Mouse (Mus musculus): ENCODE data around the gene Isl1. TPM values are rescaled to one million over a fixed set of nuclear protein-coding genes. Genes with fewer than 3 reads are reported as not detected.
A peak's percentile ranks its signal among the peaks of the same experiment; 100 is the strongest.

Isl1 gene
- polyA plus RNA-seq, 1 experiment from 2014 or later = 30.7 TPM

DNA sequence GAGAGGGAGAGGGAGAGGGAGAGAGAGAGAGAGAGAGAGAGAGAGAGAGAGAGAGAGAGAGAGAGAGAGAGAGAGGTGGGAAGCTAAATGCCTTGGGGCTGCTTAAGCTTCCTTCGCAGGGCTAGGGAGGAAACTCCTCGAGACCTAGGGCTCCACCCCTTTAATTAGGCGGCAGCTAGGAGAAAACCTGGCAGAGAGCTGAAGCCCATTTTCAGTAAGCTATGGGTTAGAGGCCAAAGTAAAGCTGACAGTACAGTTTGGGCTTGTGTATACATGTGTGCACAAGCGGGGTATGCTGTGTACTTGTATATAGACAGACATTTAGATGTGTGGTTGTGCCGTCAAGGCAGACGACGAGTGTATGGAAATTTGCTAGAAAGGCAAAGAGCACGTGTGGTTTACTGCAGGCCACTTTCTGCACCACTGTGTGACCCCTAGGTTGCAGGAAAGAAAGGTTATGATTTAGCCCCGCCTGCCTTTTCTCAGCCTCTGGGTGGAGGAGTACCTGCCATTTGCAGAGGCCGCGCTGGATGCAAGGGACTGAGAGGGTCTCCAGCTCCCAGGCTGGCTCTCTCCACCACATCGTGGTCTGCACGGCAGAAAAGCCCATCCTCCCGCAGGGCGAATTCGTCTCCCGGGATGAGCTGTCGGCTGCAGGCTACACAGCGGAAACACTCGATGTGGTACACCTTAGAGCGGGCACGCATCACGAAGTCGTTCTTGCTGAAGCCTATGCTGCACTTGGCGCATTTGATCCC lies 4.6 kb downstream of the Isl1 start:
- peaks cover 7% of the 10 kb centered on the region for H3K4me1 ChIP-seq
- H3K36me3 ChIP-seq (replicated peaks) = no peaks in the 10 kb centered on the region
- WGBS = under 1% methylated on average over 25 of the region's 25 CpGs
- H3K27me3 ChIP-seq (replicated peaks) = peaks cover 78% of the 10 kb centered on the region
- H3K4me3 ChIP-seq = 0 out of 2 replicates have a peak overlapping the region, but pooled peaks have one; percentile 11
- no peak overlapping the region for H3K9ac ChIP-seq
- no peaks in the 10 kb centered on the region for H3K9me3 ChIP-seq
- H3K4me2 ChIP-seq = 0 out of 2 replicates have a peak overlapping the region, but pooled peaks have one; percentile 17
- H3K27ac ChIP-seq = peak overlapping the region; percentile 10; the same call in 1 of the 2 replicates
- 0 out of 2 replicates have a peak, but pooled peaks have one; percentile 31 for ATAC-seq (replicated peaks)

GRCm38 (mm10) chr13:116303766-116304165 lies 5.7 kb downstream of the Isl1 start:
- Histone ChIP-seq H3K4me2 (peak overlapping the region; percentile 14; the same call in 1 of the 2 replicates), H3K27me3 (replicated peaks) (peaks cover 80% of the 10 kb centered on the region), H3K4me3 (no peak overlapping the region), H3K9ac (no peak overlapping the region), H3K9me3 (no peaks in the 10 kb centered on the region), H3K36me3 (replicated peaks) (no peaks in the 10 kb centered on the region), H3K27ac (no peak overlapping the region), H3K4me1 (no peaks in the 10 kb centered on the region)
- WGBS = 1% methylated on average over 6 of the region's 6 CpGs
- no peak for ATAC-seq (replicated peaks)

DNA sequence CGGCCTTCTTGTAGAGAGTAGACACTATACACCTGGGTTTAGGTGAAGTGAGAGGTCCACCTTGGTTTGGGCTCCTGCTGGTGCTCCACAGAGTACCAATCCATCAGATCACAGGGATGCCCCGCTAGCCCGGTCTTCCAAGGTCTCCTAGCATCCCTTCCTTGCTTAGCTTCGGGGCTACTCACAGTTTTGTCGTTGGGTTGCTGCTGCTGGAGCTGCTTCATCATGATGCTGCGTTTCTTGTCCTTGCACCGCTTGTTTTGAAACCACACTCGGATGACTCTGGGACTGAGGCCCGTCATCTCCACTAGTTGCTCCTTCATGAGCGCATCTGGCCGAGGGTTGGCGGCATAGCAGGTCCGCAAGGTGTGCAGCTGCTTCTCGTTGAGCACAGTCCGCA lies 6.6 kb downstream of the Isl1 start:
- H3K27me3 ChIP-seq (replicated peaks) = peaks cover 85% of the 10 kb centered on the region
- no peaks in the 10 kb centered on the region for H3K36me3 ChIP-seq (replicated peaks)
- 3% methylated on average over 15 of the region's 15 CpGs for WGBS
- H3K4me3 ChIP-seq = 0 out of 2 replicates have a peak overlapping the region, but pooled peaks have one; percentile 5
- no peaks in the 10 kb centered on the region for H3K9me3 ChIP-seq
- H3K4me1 ChIP-seq = no peaks in the 10 kb centered on the region
- peak overlapping the region; percentile 20 for H3K4me2 ChIP-seq
- H3K27ac ChIP-seq = 0 out of 2 replicates have a peak overlapping the region, but pooled peaks have one; percentile 15
- ATAC-seq (replicated peaks) = no peak
- H3K9ac ChIP-seq = no peak overlapping the region

DNA sequence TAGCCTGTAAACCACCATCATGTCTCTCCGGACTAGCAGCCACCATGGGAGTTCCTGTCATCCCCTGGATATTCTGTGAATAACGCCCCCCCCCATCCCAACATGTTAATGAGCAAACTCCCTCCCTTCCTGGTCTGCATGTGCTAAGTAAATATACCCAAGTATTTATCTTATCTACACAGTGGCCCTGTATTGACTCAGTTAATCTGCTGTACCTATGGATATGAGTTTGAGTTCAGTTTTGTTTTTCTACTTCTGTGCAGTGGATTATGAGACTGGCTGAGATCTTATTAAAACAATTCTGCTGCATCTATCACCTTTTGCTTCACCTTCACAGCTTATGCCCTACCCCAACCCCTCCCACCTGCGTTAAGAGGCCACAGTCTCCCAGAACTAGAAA lies 7.8 kb downstream of the Isl1 start:
- Histone ChIP-seq H3K4me3 (no peak overlapping the region), H3K9ac (no peak overlapping the region), H3K27ac (no peak overlapping the region), H3K4me2 (no peak overlapping the region), H3K27me3 (replicated peaks) (peaks cover 89% of the 10 kb centered on the region), H3K9me3 (no peaks in the 10 kb centered on the region), H3K4me1 (no peaks in the 10 kb centered on the region), H3K36me3 (replicated peaks) (no peaks in the 10 kb centered on the region)
- WGBS = 6% methylated on average over 3 of the region's 3 CpGs
- ATAC-seq (replicated peaks) = no peak

- Histone ChIP-seq H3K4me1 (no peaks in the 10 kb centered on the region), H3K9me3 (no peaks in the 10 kb centered on the region), H3K4me2 (no peak overlapping the region), H3K36me3 (replicated peaks) (no peaks in the 10 kb centered on the region), H3K27me3 (replicated peaks) (peaks cover 92% of the 10 kb centered on the region), H3K9ac (no peak overlapping the region), H3K27ac (no peak overlapping the region), H3K4me3 (no peak overlapping the region)
- ATAC-seq (replicated peaks) = no peak
- WGBS = 5% methylated on average over 7 of the region's 7 CpGs
Observed at GRCm38 (mm10) chr13:116299241-116299640, 10.2 kb downstream of the Isl1 start.

DNA sequence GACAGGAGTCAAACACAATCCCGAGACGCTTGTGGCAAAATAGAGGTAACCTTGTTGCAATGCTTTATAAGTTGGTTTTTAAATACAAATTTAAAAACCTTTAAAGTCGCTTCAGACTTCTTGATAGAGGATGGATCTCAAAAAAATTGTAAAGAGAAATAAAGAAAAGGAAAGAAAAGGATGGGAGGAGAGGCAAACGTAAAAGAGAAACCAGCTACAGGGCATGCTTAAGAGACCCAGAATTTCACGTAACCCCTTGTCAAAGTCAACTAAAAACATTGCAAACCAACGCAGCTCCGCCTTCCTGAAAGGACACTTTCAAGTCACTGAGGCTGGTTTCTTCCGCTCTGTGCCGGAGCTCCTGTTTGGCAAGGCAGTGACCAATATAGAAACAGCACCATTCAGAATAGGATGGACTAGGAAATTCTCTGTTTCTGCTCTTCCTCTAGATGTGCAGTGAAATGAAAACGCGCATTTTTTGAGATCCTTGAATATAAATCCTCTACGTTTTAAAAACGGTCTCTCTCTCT lies 10.8 kb downstream of the Isl1 start:
- peaks cover 92% of the 10 kb centered on the region for H3K27me3 ChIP-seq (replicated peaks)
- H3K4me2 ChIP-seq = no peak overlapping the region
- H3K36me3 ChIP-seq (replicated peaks) = no peaks in the 10 kb centered on the region
- H3K4me1 ChIP-seq = peaks cover 3% of the 10 kb centered on the region; the same call in 1 of the 2 replicates
- no peak overlapping the region for H3K4me3 ChIP-seq
- ATAC-seq (replicated peaks) = no peak
- H3K9me3 ChIP-seq = no peaks in the 10 kb centered on the region
- H3K27ac ChIP-seq = no peak overlapping the region
- H3K9ac ChIP-seq = no peak overlapping the region
- WGBS = 5% methylated on average over 13 of the region's 13 CpGs

- Histone ChIP-seq H3K4me3 (no peak overlapping the region), H3K36me3 (replicated peaks) (no peaks in the 10 kb centered on the region), H3K4me1 (peaks cover 3% of the 10 kb centered on the region; the same call in 1 of the 2 replicates), H3K27me3 (replicated peaks) (peaks cover 92% of the 10 kb centered on the region), H3K4me2 (no peak overlapping the region), H3K9me3 (no peaks in the 10 kb centered on the region), H3K27ac (no peak overlapping the region), H3K9ac (no peak overlapping the region)
- WGBS = 6% methylated on average over 8 of the region's 8 CpGs
- no peak for ATAC-seq (replicated peaks)
Observed at GRCm38 (mm10) chr13:116298001-116298400, 11.5 kb downstream of the Isl1 start.

DNA sequence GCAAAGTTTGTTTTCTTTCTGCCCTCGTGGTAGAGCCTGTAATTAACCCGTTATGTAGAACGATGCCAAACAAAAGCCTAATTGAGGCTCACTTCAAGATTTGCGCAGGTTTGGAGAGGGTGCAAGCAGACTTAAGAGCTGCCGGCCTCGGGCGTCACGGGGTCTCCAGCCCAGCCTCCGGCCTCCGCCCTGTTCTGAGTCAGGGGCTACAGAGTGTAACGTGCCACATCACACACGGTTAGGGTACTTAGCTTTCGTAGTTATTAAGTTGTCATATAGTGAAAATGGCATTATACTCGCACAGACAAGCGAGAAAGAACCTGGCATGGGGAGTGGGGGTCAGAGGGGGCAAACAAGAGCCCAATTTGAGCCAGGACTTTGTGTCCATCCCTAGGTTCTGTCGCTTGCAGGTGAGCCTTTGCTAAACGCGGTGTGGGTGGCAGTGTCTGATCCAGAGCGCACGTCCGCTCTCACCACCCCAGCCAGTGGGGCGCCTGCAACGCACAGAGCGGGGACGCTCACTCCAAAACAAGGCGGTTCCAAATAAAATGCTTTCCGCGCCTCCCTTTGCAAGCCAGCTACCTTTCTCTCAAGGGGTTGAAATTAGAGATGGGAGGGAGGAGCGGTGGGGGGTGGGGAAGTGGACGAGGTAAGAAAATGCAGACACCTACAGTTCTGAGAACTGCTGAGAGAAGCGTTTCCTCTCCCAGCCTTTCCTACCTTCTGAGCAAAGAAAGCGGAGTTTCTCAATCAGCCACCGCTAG lies 12.3 kb downstream of the Isl1 start:
- Histone ChIP-seq H3K27ac (no peak overlapping the region), H3K4me1 (peaks cover 3% of the 10 kb centered on the region; the same call in 1 of the 2 replicates), H3K4me3 (no peak overlapping the region), H3K9ac (no peak overlapping the region), H3K27me3 (replicated peaks) (peaks cover 90% of the 10 kb centered on the region), H3K4me2 (no peak overlapping the region), H3K36me3 (replicated peaks) (no peaks in the 10 kb centered on the region), H3K9me3 (no peaks in the 10 kb centered on the region)
- WGBS = 1% methylated on average over 33 of the region's 33 CpGs
- ATAC-seq (replicated peaks) = peak; percentile 34; the same call in 1 of the 2 replicates

GRCm38 (mm10) chr13:116295401-116295800 lies 14.1 kb downstream of the Isl1 start:
- H3K4me3 ChIP-seq = no peak overlapping the region
- H3K4me2 ChIP-seq = no peak overlapping the region
- no peak overlapping the region for H3K27ac ChIP-seq
- H3K27me3 ChIP-seq (replicated peaks) = peaks cover 80% of the 10 kb centered on the region
- no peaks in the 10 kb centered on the region for H3K9me3 ChIP-seq
- WGBS = 1% methylated on average over 4 of the region's 4 CpGs
- ATAC-seq (replicated peaks) = no peak
- H3K4me1 ChIP-seq = peaks cover 3% of the 10 kb centered on the region; the same call in 1 of the 2 replicates
- no peaks in the 10 kb centered on the region for H3K36me3 ChIP-seq (replicated peaks)
- H3K9ac ChIP-seq = no peak overlapping the region

- WGBS = 2% methylated on average over 6 of the region's 6 CpGs
Observed at GRCm38 (mm10) chr13:116294734-116295133, 14.8 kb downstream of the Isl1 start.

GRCm38 (mm10) chr13:116294151-116294461 lies 15.4 kb downstream of the Isl1 start:
- Histone ChIP-seq H3K4me1 (peaks cover 3% of the 10 kb centered on the region; the same call in 1 of the 2 replicates), H3K27me3 (replicated peaks) (peaks cover 73% of the 10 kb centered on the region), H3K36me3 (replicated peaks) (no peaks in the 10 kb centered on the region), H3K4me3 (no peak overlapping the region; the same call in 1 of the 2 replicates), H3K9me3 (no peaks in the 10 kb centered on the region), H3K9ac (no peak overlapping the region), H3K27ac (no peak overlapping the region), H3K4me2 (no peak overlapping the region)
- under 1% methylated on average over 11 of the region's 11 CpGs for WGBS
- ATAC-seq (replicated peaks) = 0 out of 2 replicates have a peak, but pooled peaks have one; percentile 20

More at GRCm38 (mm10) chr13:116294734-116295133, 14.8 kb downstream of the Isl1 start:
- Histone ChIP-seq H3K4me3 (no peak overlapping the region), H3K27me3 (replicated peaks) (peaks cover 79% of the 10 kb centered on the region), H3K27ac (no peak overlapping the region), H3K4me2 (no peak overlapping the region), H3K4me1 (peaks cover 3% of the 10 kb centered on the region; the same call in 1 of the 2 replicates), H3K9me3 (no peaks in the 10 kb centered on the region), H3K9ac (no peak overlapping the region), H3K36me3 (replicated peaks) (no peaks in the 10 kb centered on the region)
- ATAC-seq (replicated peaks) = no peak
